In the genomic region with DNA sequence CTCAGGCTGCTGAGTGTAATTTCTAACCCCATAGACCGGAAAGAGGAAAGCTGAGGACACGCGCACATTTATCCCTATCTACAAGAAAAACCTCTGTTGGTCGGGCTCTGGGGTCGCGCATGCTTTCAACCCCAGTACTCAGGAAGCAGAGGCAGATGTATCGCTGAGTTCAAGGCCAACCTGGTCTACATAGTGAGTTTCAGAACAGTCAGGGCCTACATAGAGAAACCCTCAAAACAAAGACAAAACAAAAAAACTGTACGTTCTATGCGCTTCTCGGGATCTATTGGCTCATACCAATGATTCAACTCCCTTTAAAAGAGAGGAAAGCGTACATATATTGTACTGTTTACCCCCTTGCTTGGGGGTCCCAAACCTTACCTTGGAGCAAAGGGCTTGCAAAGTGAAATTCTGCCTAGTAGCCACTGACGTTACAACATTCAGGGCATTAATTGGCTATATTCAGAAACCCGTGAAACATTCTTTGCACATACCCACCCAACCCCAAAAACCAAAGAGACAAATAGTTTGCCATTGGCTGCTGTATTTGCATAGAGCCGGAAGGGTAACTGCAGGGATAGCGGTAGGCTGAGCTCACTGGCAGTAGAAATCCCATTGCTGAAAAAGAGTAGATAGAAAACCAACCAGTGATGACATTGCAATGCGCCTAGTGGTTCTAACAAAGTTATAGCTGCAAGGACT, we compare ENCODE assay signal across 8 mouse cellular contexts. TPM values are rescaled to one million over a fixed set of nuclear protein-coding genes. Genes with fewer than 3 reads are reported as not detected.
DNase-seq lines count a peak whose midpoint lies in the region; ATAC-seq and TF ChIP-seq lines count a peak whose summit lies in the region.

No protein-coding gene starts in this region.

- no peaks in the 10 kb centered on the region for H3K9me3 ChIP-seq in lung, embryonic 14.5 days (ENCODE audit: low read depth, low read length)
- H3K9me3 ChIP-seq in embryonic facial prominence, embryonic 11.5 days (replicated peaks; ENCODE audit: control insufficient read depth, low read length), result no peaks in the 10 kb centered on the region
- H3K9me3 ChIP-seq in intestine, postnatal 0 days (ENCODE audit: control insufficient read depth), result no peaks in the 10 kb centered on the region

- WGBS in lung, embryonic 14.5 days, result 39% methylated on average over 16 of the region's 16 CpGs
- WGBS in embryonic facial prominence, embryonic 11.5 days, result 46% methylated on average over 16 of the region's 16 CpGs
- WGBS in intestine, postnatal 0 days, result 44% methylated on average over 16 of the region's 16 CpGs
- 38% methylated on average over 16 of the region's 16 CpGs for WGBS in small intestine, adult 2 months

- H3K36me3 ChIP-seq in lung, embryonic 14.5 days (ENCODE audit: insufficient read depth), result peaks cover 26% of the 10 kb centered on the region; the same call in 1 of the 2 replicates
- no peaks in the 10 kb centered on the region for H3K36me3 ChIP-seq in embryonic facial prominence, embryonic 11.5 days (replicated peaks; ENCODE audit: control insufficient read depth, insufficient read depth, low read depth, low read length)
- peaks cover 10% of the 10 kb centered on the region; the same call in 1 of the 2 replicates for H3K36me3 ChIP-seq in intestine, postnatal 0 days (ENCODE audit: control insufficient read depth, insufficient read depth)
- H3K36me3 ChIP-seq in small intestine, adult 2 months (ENCODE audit: control insufficient read depth, insufficient read depth, low read length), result peaks cover 8% of the 10 kb centered on the region; the same call in 1 of the 2 replicates

- no peaks in the 10 kb centered on the region for H3K27me3 ChIP-seq in lung, embryonic 14.5 days (ENCODE audit: insufficient read depth, low read length)
- no peaks in the 10 kb centered on the region for H3K27me3 ChIP-seq in embryonic facial prominence, embryonic 11.5 days (ENCODE audit: control insufficient read depth, insufficient read depth, low read length)
- no peaks in the 10 kb centered on the region for H3K27me3 ChIP-seq in intestine, postnatal 0 days (replicated peaks; ENCODE audit: control insufficient read depth, insufficient read depth, low read length)
- H3K27me3 ChIP-seq in small intestine, adult 2 months (ENCODE audit: control insufficient read depth, insufficient read depth, low read length), result no peaks in the 10 kb centered on the region

- no peak for TF ChIP-seq CTCF in lung, embryonic 14.5 days (IDR thresholded peaks at IDR 0.05; ENCODE audit: low read depth)
- TF ChIP-seq CTCF in intestine, postnatal 0 days (IDR thresholded peaks at IDR 0.05; ENCODE audit: low read depth), result no peak
- TF ChIP-seq CTCF in small intestine, adult 2 months (IDR thresholded peaks at IDR 0.05; ENCODE audit: extremely low read depth, insufficient read length, insufficient replicate concordance, low read depth, low read length), result no peak

- peak overlapping the region; percentile 67 for H3K4me2 ChIP-seq in lung, embryonic 14.5 days
- peak overlapping the region; percentile 32 for H3K4me2 ChIP-seq in embryonic facial prominence, embryonic 11.5 days (ENCODE audit: low read depth, low read length)
- peak overlapping the region; percentile 66 for H3K4me2 ChIP-seq in intestine, postnatal 0 days (replicated peaks; ENCODE audit: low read depth)

- peak overlapping the region; percentile 92 for H3K27ac ChIP-seq in lung, embryonic 14.5 days (ENCODE audit: low read depth)
- H3K27ac ChIP-seq in embryonic facial prominence, embryonic 11.5 days (replicated peaks; ENCODE audit: low read depth, low read length), result peak overlapping the region; percentile 5; the same call in 1 of the 2 replicates
- no peak overlapping the region for H3K27ac ChIP-seq in intestine, postnatal 0 days (ENCODE audit: low read depth, low read length)
- peak overlapping the region; percentile 43 for H3K27ac ChIP-seq in small intestine, adult 2 months (ENCODE audit: insufficient read depth, low read depth, low read length)

- no peak for DNase-seq in lung, embryonic 14.5 days
- no peak for DNase-seq in lung, postnatal 4 days
- no peak for DNase-seq in embryonic facial prominence, embryonic 11.5 days (ENCODE audit: low spot score)
- no peak for DNase-seq in yolk sac, embryonic 10.5 days (ENCODE audit: low spot score)
- DNase-seq in spleen, postnatal 10 days (ENCODE audit: low spot score in 2 of 2), result no peak
- no peak for DNase-seq in kidney, postnatal 4 days

- ATAC-seq in lung, embryonic 14.5 days (ENCODE audit: insufficient read depth), result no peak
- ATAC-seq in embryonic facial prominence, embryonic 11.5 days (replicated peaks; ENCODE audit: insufficient number of reproducible peaks, low FRiP score, low TSS enrichment, low read depth), result 0 out of 2 replicates have a peak, but pooled peaks have one; percentile 0
- ATAC-seq in intestine, postnatal 0 days, result no peak

- H3K4me3 ChIP-seq in lung, embryonic 14.5 days (ENCODE audit: low read depth, low read length), result peak overlapping the region; percentile 61
- H3K4me3 ChIP-seq in embryonic facial prominence, embryonic 11.5 days (ENCODE audit: low read depth, low read length), result peak overlapping the region; percentile 69
- peak overlapping the region; percentile 81 for H3K4me3 ChIP-seq in intestine, postnatal 0 days (ENCODE audit: low read depth, low read length)
- H3K4me3 ChIP-seq in small intestine, adult 2 months (ENCODE audit: low read depth, low read length), result peak overlapping the region; percentile 49

- peaks cover 9% of the 10 kb centered on the region for H3K4me1 ChIP-seq in lung, embryonic 14.5 days (ENCODE audit: insufficient read depth)
- H3K4me1 ChIP-seq in embryonic facial prominence, embryonic 11.5 days (ENCODE audit: control insufficient read depth, insufficient read depth, low read length), result no peaks in the 10 kb centered on the region
- no peaks in the 10 kb centered on the region for H3K4me1 ChIP-seq in intestine, postnatal 0 days (replicated peaks; ENCODE audit: control insufficient read depth, insufficient read depth, low read length)
- peaks cover 20% of the 10 kb centered on the region; the same call in 1 of the 2 replicates for H3K4me1 ChIP-seq in small intestine, adult 2 months (ENCODE audit: control insufficient read depth, insufficient read depth, insufficient read length, low read length)

- no peak for TF ChIP-seq POLR2A in small intestine, adult 2 months (IDR thresholded peaks at IDR 0.05; ENCODE audit: low read depth, low read length)

- peak overlapping the region; percentile 32; the same call in 1 of the 2 replicates for H3K9ac ChIP-seq in lung, embryonic 14.5 days
- peak overlapping the region; percentile 14; the same call in 1 of the 2 replicates for H3K9ac ChIP-seq in embryonic facial prominence, embryonic 11.5 days (replicated peaks; ENCODE audit: low read length)
- no peak overlapping the region; the same call in 1 of the 2 replicates for H3K9ac ChIP-seq in intestine, postnatal 0 days (ENCODE audit: low read depth, low read length)

RNA-seq across cellular contexts. Expression of gene Rab4b, which starts 0.7 kb away (rescaled TPM):
- polyA plus RNA-seq in lung, embryonic 14.5 days (2014; fragmentation: Nextera tagmentation; extraction: Ambion mirVana), result 59.4 and 62.1 TPM in 2 replicates
- polyA plus RNA-seq in embryonic facial prominence, embryonic 11.5 days (2014; fragmentation: Nextera tagmentation; extraction: Ambion mirVana), result 49.3 and 51.3 TPM in 2 replicates
- polyA plus RNA-seq in intestine, postnatal 0 days (2015; fragmentation: Nextera tagmentation; extraction: Ambion mirVana), result 96.2 and 103 TPM in 2 replicates
- polyA plus RNA-seq in small intestine, adult 2 months (2012; rRNA removed), result 42.9 and 77.3 TPM in 2 replicates

RNA-seq across cellular contexts. Expression of gene Gm21983, which starts 1.5 kb away (rescaled TPM):
- 0.55 and 1.5 TPM in 2 replicates for polyA plus RNA-seq in lung, embryonic 14.5 days (2014; fragmentation: Nextera tagmentation; extraction: Ambion mirVana)
- not detected in 2 replicates for polyA plus RNA-seq in embryonic facial prominence, embryonic 11.5 days (2014; fragmentation: Nextera tagmentation; extraction: Ambion mirVana)
- polyA plus RNA-seq in intestine, postnatal 0 days (2015; fragmentation: Nextera tagmentation; extraction: Ambion mirVana), result 0.22 TPM in 1 of 2 replicates, not detected in the other
- polyA plus RNA-seq in small intestine, adult 2 months (2012; rRNA removed), result 0.23 TPM in 1 of 2 replicates, not detected in the other

RNA-seq across cellular contexts. Expression of gene Mia, which starts 1.6 kb away (rescaled TPM):
- polyA plus RNA-seq in lung, embryonic 14.5 days (2014; fragmentation: Nextera tagmentation; extraction: Ambion mirVana), result 155 and 161 TPM in 2 replicates
- polyA plus RNA-seq in embryonic facial prominence, embryonic 11.5 days (2014; fragmentation: Nextera tagmentation; extraction: Ambion mirVana), result 4.4 and 5.1 TPM in 2 replicates
- polyA plus RNA-seq in intestine, postnatal 0 days (2015; fragmentation: Nextera tagmentation; extraction: Ambion mirVana), result not detected in 2 replicates
- 9.6 TPM in 1 of 2 replicates, not detected in the other for polyA plus RNA-seq in small intestine, adult 2 months (2012; rRNA removed)

RNA-seq across cellular contexts. Expression of gene Egln2, which starts 12.8 kb away (rescaled TPM):
- 48.4 and 50.0 TPM in 2 replicates for polyA plus RNA-seq in lung, embryonic 14.5 days (2014; fragmentation: Nextera tagmentation; extraction: Ambion mirVana)
- 33.3 and 36.5 TPM in 2 replicates for polyA plus RNA-seq in embryonic facial prominence, embryonic 11.5 days (2014; fragmentation: Nextera tagmentation; extraction: Ambion mirVana)
- polyA plus RNA-seq in intestine, postnatal 0 days (2015; fragmentation: Nextera tagmentation; extraction: Ambion mirVana), result 63.9 and 64.0 TPM in 2 replicates
- 64.8 and 129 TPM in 2 replicates for polyA plus RNA-seq in small intestine, adult 2 months (2012; rRNA removed)

RNA-seq across cellular contexts. Expression of gene BC024978, which starts 16.2 kb away (rescaled TPM):
- polyA plus RNA-seq in lung, embryonic 14.5 days (2014; fragmentation: Nextera tagmentation; extraction: Ambion mirVana), result 3.2 and 3.8 TPM in 2 replicates
- 2.4 and 3.2 TPM in 2 replicates for polyA plus RNA-seq in embryonic facial prominence, embryonic 11.5 days (2014; fragmentation: Nextera tagmentation; extraction: Ambion mirVana)
- 1.9 and 2.4 TPM in 2 replicates for polyA plus RNA-seq in intestine, postnatal 0 days (2015; fragmentation: Nextera tagmentation; extraction: Ambion mirVana)
- polyA plus RNA-seq in small intestine, adult 2 months (2012; rRNA removed), result 6.4 and 9.5 TPM in 2 replicates

Comparison
In these comparisons a context has a peak if more than half of its experiments do, and no peak if none do; other contexts are left out.
1. RNA of gene Mia, which starts 1.6 kb away (polyA plus RNA-seq): 155 to 161 TPM in lung, embryonic 14.5 days; 4.4 to 5.1 TPM in embryonic facial prominence, embryonic 11.5 days, not detected in intestine, postnatal 0 days and 9.6 TPM in small intestine, adult 2 months; every median in the first group is over 10 times any median in the second.
2. Peak in every context shown above with its lines, with median percentiles within 50 percentile points of each other: H3K4me2 ChIP-seq and H3K4me3 ChIP-seq.